ENCODE assay signal across 8 mouse cellular contexts in the genomic region with DNA sequence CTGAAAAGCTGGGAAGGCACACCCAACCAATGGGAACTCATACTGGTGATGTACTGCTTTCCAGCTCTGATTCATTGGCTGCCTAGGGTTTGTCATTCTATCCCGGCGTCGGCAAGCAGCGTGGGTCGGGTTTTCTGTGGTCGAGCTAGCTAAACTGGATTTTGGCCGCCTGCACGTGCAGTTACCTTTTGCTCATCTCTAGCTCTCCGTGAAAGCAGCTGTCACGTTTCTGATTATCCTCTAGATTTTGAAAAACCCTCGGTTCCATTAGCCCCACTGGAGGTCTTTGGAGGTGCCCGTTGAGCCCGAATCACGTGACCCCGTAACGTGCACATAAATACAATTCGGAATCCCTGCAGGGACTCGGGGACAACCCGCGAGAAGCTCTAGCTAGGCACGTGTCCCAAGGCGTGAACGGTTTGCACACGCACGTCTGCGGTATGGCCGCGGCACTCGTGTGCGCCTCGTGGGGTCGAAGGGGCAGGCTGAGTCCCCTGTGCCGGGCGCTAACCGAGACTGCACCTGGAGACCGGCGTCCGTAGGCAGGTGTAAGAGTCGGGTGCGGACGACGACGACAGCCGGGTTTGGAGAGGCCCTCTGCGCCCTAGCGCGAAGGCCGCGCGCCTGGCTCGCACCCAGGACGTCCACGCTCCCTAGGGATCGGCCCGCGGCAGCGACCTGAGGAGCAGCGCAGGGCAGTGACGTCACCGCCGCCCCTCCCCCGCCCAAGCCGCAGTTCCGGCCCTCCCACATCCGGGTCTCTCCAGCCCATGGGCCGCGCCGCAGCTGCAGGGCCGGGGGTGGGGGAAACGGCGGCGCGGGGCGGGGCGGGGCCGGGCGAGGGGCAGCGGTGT. TPM values are rescaled to one million over a fixed set of nuclear protein-coding genes. Genes with fewer than 3 reads are reported as not detected.
DNase-seq lines count a peak whose midpoint lies in the region; ATAC-seq lines count a peak whose summit lies in the region.

No protein-coding gene starts in this region.

- no peaks in the 10 kb centered on the region for H3K9me3 ChIP-seq in hindbrain, embryonic 14.5 days (ENCODE audit: control insufficient read depth, low read length)

- peaks cover 25% of the 10 kb centered on the region for H3K4me1 ChIP-seq in hindbrain, embryonic 14.5 days (replicated peaks; ENCODE audit: control insufficient read depth, insufficient read depth, low read length)

- H3K27ac ChIP-seq in hindbrain, embryonic 14.5 days, result peak overlapping the region; percentile 99

- H3K4me2 ChIP-seq in hindbrain, embryonic 14.5 days (replicated peaks), result peak overlapping the region; percentile 84

- peak; percentile 92 for ATAC-seq in hindbrain, embryonic 14.5 days (ENCODE audit: low FRiP score)

- peak overlapping the region; percentile 99 for H3K9ac ChIP-seq in hindbrain, embryonic 14.5 days

- DNase-seq in T-cell, adult 2 months (ENCODE audit: low spot score), result peak; percentile 89
- DNase-seq in cerebellum, postnatal 14 days, result peak; percentile 99
- peak; percentile 87 to 90 for DNase-seq in frontal cortex, postnatal 14 days (ENCODE audit: low spot score in 2 of 2)
- DNase-seq in hindbrain, embryonic 14.5 days (ENCODE audit: low spot score), result peak; percentile 96
- DNase-seq in layer of hippocampus, postnatal 36 days, result peak; percentile 89 to 90
- peak; percentile 94 for DNase-seq in lung, postnatal 36 days
- peak; percentile 97 for DNase-seq in retina, postnatal 1 day
- DNase-seq in urinary bladder, postnatal 25 days (ENCODE audit: low spot score), result peak; percentile 93

- no peaks in the 10 kb centered on the region for H3K27me3 ChIP-seq in hindbrain, embryonic 14.5 days (ENCODE audit: control insufficient read depth, insufficient read depth, low read length)

- peak overlapping the region; percentile 95 for H3K4me3 ChIP-seq in hindbrain, embryonic 14.5 days (replicated peaks; ENCODE audit: low read length)

- no peaks in the 10 kb centered on the region for H3K36me3 ChIP-seq in hindbrain, embryonic 14.5 days (replicated peaks; ENCODE audit: control insufficient read depth, insufficient read depth)

- 1% methylated on average over 66 of the region's 78 CpGs for WGBS in hindbrain, embryonic 14.5 days

RNA-seq across cellular contexts. Expression of gene Ppm1a, which starts 3.3 kb away (rescaled TPM):
- 109 and 125 TPM in 2 replicates for polyA plus RNA-seq in hindbrain, embryonic 14.5 days (2014; fragmentation: Nextera tagmentation; extraction: Ambion mirVana)
- total RNA-seq in layer of hippocampus, postnatal 36 days (2021), result 100 to 1,000 TPM; 236 to 240 TPM

Comparison
In these comparisons a context has a peak if more than half of its experiments do, and no peak if none do; other contexts are left out.
1. Peak in every context shown above with its lines: DNase-seq, ATAC-seq, H3K4me3 ChIP-seq and H3K27ac ChIP-seq.